Mouse (Mus musculus) midbrain, postnatal 0 days (tissue): ENCODE data around the gene Adipoq. TPM values are rescaled to one million over a fixed set of nuclear protein-coding genes. Genes with fewer than 3 reads are reported as not detected.
"Not testable (repeated sequence)": the region's sequence is repeated elsewhere in the genome, so short reads cannot be mapped to it uniquely, and the experiment has no call there.

ENCODE experiments used
- ATAC-seq: fragments of 200-750 bp; cut with Nextera tagmentation; 2 replicates; pipeline ENCODE4 v1.8.0; 2017; ENCODE audit warnings: moderate number of reproducible peaks, mild to moderate bottlenecking, moderate TSS enrichment, moderate library complexity; ENCODE audit not compliant: low FRiP score
- DNase-seq: peaks from one replicate; pipeline ENCODE4 v3.0.0-alpha.2; 2015; ENCODE audit warnings: low spot score
- H3K27ac ChIP-seq: fragments of 300-500 bp; sonication (generic); 2 replicates; pipeline ENCODE4 v1.5.1; 2014; ENCODE audit warnings: low read depth, mild to moderate bottlenecking, low read length, mixed read lengths
- H3K27me3 ChIP-seq: fragments of 300-500 bp; sonication (generic); 2 replicates; pipeline ENCODE4 v1.6.1; 2014; ENCODE audit warnings: low read length, control low read depth, mixed read lengths; ENCODE audit not compliant: insufficient read depth
- H3K36me3 ChIP-seq: fragments of 300-500 bp; sonication (generic); 2 replicates; pipeline ENCODE4 v1.6.1; 2014; ENCODE audit warnings: low read length, control low read depth, mixed read lengths; ENCODE audit not compliant: insufficient read depth
- H3K4me1 ChIP-seq: fragments of 300-500 bp; sonication (generic); 2 replicates; pipeline ENCODE4 v1.6.1; 2014; ENCODE audit warnings: mild to moderate bottlenecking, control low read depth, antibody characterized with exemption, low read length, mixed read lengths; ENCODE audit not compliant: insufficient read depth
- H3K4me2 ChIP-seq: fragments of 300-500 bp; sonication (generic); 2 replicates; pipeline ENCODE4 v1.6.1; 2014; ENCODE audit warnings: low read depth, mild to moderate bottlenecking, low read length, mixed read lengths; ENCODE audit not compliant: poor library complexity, severe bottlenecking
- H3K4me3 ChIP-seq: fragments of 300-500 bp; sonication (generic); 2 replicates; pipeline ENCODE4 v1.5.1; 2014; ENCODE audit warnings: low read depth, mild to moderate bottlenecking, low read length, moderate library complexity
- H3K9ac ChIP-seq: fragments of 300-500 bp; sonication (generic); replicated peaks from 2 replicates; pipeline ENCODE4 v1.6.1; 2014; ENCODE audit warnings: mild to moderate bottlenecking, low read length, moderate library complexity, mixed read lengths; ENCODE audit not compliant: poor library complexity, severe bottlenecking
- H3K9me3 ChIP-seq: fragments of 300-500 bp; sonication (generic); 2 replicates; pipeline ENCODE4 v1.6.1; 2016; ENCODE audit warnings: low read length, control low read depth
- CTCF ChIP-seq: IDR thresholded peaks from 2 replicates; pipeline ENCODE4 v1.5.1; 2016; ENCODE audit warnings: antibody characterized with exemption, mild to moderate bottlenecking
- WGBS: fragments of 180-500 bp; shearing (Covaris S2); extraction: QIAGEN DNeasy Blood & Tissue Kit; methylation state at CpG from one replicate; pipeline ENCODE4 v1.1.7; 2014; 5-methylcytosine and 5-hydroxymethylcytosine counted together
- polyA plus RNA-seq: library from polyadenylated mRNA; unstranded; fragments of >200 nt; fragmentation: Nextera tagmentation; extraction: Ambion mirVana; gene quantifications from 2 replicates; pipeline ENCODE4 v1.2.1, GENCODE M21; 2015
- total RNA-seq: library from RNA; depleted of rRNA; stranded (reverse); fragments of >200 nt; gene quantifications from 2 replicates; pipeline ENCODE4 v1.2.3, GENCODE M21; 2014

Adipoq gene
- total and polyA plus RNA-seq, 2 experiments from 2014 or later: not detected

DNA sequence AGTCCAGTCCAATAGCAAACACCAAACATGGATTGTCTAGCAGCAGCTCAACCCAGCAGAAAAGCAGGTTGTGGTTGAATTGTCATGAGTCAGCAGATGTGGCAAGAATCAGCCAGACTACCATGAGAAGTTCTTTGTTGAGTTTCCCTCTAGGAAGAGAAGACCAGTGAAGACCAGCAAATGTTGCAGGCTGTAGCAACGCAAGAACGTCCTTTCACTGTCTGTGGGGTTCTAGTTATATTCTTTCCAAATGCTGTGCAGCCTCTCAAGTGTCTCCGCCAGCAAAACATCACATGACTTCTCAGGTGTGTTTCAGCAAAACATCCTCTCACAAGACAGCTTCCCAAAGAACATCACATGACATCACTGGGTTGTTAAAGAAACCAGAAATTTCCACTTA lies 24.5 kb downstream of the Adipoq start:
- no peak for ATAC-seq
- 96% methylated on average over 3 of the region's 3 CpGs for WGBS

DNA sequence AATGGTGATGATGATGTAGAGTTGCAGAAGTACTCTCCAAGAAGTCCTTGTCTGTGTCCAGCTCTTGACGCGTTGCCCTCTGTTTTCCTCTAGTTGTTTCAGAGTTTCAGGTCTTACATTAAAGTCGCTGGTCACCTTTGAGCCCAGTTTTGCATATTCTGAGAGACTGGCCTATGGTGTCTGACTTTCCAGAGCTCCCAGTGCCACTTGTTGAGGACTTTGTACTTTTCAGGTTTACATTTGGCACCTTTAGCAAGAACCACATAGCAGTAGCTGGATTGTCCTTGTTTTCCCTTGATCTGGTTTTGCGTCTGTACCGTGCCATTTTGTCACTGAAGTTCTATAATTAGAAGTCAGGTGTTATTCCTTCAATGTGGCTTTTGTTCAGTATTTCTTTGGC lies 27.6 kb downstream of the Adipoq start:
- Histone ChIP-seq H3K27me3 (no peaks in the 10 kb centered on the region), H3K4me1 (no peaks in the 10 kb centered on the region), H3K9ac (no peak overlapping the region), H3K36me3 (no peaks in the 10 kb centered on the region), H3K27ac (no peak overlapping the region), H3K4me3 (no peak overlapping the region), H3K9me3 (no peaks in the 10 kb centered on the region), H3K4me2 (no peak overlapping the region)
- TF ChIP-seq CTCF: no peak
- ATAC-seq (no peak), DNase-seq (no peak)
- WGBS: 98% methylated on average over 5 of the region's 5 CpGs

More for the DNA sequence above, 24.5 kb downstream of the Adipoq start:
- no peak for DNase-seq
- no peak overlapping the region for H3K27ac ChIP-seq
- H3K4me2 ChIP-seq: no peak overlapping the region
- no peak for TF ChIP-seq CTCF
- no peaks in the 10 kb centered on the region for H3K4me1 ChIP-seq
- no peak overlapping the region for H3K9ac ChIP-seq
- no peak overlapping the region for H3K4me3 ChIP-seq
- H3K36me3 ChIP-seq: no peaks in the 10 kb centered on the region
- H3K9me3 ChIP-seq: no peaks in the 10 kb centered on the region
- no peaks in the 10 kb centered on the region for H3K27me3 ChIP-seq

DNA sequence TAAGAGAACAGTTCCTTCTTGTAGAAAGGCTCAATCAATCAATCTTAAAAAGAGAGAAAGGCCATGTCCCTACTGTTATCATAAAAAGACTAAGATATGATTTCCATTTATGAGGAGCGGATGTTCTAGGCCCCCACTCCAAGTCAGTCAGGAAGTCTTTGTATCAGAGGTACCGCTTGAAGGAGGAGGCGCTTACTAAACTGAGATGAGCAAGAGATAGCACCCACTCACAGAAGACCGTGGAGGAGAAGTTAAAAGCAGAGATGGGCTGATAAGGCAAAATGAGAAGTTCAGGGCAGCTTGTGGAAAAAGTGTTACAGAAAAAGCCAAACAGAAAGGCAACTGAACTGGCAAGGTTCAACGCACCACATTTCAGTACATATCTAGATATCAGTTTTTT lies 28.5 kb downstream of the Adipoq start:
- Histone ChIP-seq H3K36me3 (no peaks in the 10 kb centered on the region), H3K4me2 (no peak overlapping the region), H3K27ac (no peak overlapping the region), H3K9ac (no peak overlapping the region), H3K4me1 (no peaks in the 10 kb centered on the region), H3K9me3 (no peaks in the 10 kb centered on the region), H3K4me3 (no peak overlapping the region), H3K27me3 (no peaks in the 10 kb centered on the region)
- no peak for TF ChIP-seq CTCF
- ATAC-seq (no peak), DNase-seq (no peak)
- WGBS: 91% methylated on average over 5 of the region's 5 CpGs

DNA sequence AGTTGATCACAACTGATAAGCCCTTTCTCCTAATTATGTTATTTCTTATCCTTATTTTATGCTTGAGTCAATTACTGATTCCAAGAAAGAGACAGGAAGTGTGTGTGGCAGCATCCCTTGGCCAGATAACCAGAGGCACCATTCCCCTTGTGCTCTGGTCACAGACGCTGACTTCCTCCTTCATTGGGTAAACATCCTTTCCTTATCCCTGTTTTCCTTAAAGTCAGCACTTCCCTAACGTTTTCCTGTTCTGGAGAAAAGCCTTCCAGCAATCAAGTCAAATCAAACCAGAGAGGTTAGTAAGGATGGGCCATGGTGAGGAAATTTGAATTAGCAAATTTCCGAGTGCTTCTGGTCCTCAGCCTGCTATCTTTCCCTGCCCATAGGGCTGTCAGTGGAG lies 29.6 kb downstream of the Adipoq start:
- Histone ChIP-seq H3K27me3 (no peaks in the 10 kb centered on the region), H3K4me2 (no peak overlapping the region), H3K9me3 (no peaks in the 10 kb centered on the region), H3K27ac (no peak overlapping the region), H3K9ac (no peak overlapping the region), H3K4me1 (no peaks in the 10 kb centered on the region), H3K4me3 (no peak overlapping the region), H3K36me3 (no peaks in the 10 kb centered on the region)
- 70% methylated on average over 3 of the region's 3 CpGs for WGBS
- ATAC-seq (no peak), DNase-seq (no peak)
- TF ChIP-seq CTCF: no peak

DNA sequence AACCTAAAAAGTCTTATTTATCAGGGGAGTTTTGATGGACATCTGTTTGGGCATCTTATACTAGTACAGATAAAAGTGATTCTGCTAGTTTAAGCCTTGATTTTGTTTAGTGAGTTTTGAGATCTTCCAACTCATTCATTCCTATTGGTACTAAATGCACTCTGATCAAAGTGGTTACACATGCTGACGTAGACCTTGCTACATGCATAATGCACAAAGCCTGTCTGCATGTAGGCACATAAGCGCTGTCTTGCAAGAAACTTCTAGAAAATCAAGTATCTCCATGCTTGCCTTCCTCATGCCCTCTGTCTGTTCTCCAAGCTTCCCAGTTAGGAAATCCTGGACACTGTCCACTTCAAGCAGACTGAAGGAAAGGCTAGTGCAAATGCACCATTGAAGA lies 31.5 kb downstream of the Adipoq start:
- WGBS: 95% methylated on average over 2 of the region's 2 CpGs
- no peak for DNase-seq
- Histone ChIP-seq H3K27me3 (no peaks in the 10 kb centered on the region), H3K36me3 (no peaks in the 10 kb centered on the region), H3K4me3 (no peak overlapping the region), H3K4me1 (no peaks in the 10 kb centered on the region), H3K9ac (no peak overlapping the region), H3K9me3 (no peaks in the 10 kb centered on the region), H3K4me2 (no peak overlapping the region), H3K27ac (no peak overlapping the region)
- TF ChIP-seq CTCF: no peak
- ATAC-seq: no peak

DNA sequence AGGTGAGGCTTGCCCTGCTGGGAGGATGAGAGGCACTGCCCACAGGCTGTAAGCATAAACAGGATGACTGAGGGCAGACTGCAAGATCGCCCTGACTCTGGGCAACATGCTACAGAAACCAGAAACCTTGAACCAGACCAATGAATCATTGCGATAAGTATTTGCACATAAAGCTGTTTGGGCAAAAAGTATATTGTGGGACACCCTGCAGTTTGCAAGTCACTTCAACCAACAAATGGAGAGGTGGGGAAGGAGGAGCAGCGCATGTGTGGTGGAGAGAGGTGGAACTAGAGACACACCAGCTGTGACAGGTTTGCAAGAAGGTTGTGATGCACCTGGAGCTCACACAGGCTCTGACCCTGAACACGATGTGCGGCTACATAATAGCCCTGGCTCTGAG lies 32.5 kb downstream of the Adipoq start:
- Histone ChIP-seq H3K36me3 (no peaks in the 10 kb centered on the region), H3K4me2 (no peak overlapping the region), H3K4me1 (no peaks in the 10 kb centered on the region), H3K27me3 (no peaks in the 10 kb centered on the region), H3K9me3 (no peaks in the 10 kb centered on the region), H3K4me3 (no peak overlapping the region), H3K9ac (no peak overlapping the region), H3K27ac (no peak overlapping the region)
- ATAC-seq (no peak), DNase-seq (no peak)
- TF ChIP-seq CTCF: no peak
- WGBS: 98% methylated on average over 5 of the region's 5 CpGs

DNA sequence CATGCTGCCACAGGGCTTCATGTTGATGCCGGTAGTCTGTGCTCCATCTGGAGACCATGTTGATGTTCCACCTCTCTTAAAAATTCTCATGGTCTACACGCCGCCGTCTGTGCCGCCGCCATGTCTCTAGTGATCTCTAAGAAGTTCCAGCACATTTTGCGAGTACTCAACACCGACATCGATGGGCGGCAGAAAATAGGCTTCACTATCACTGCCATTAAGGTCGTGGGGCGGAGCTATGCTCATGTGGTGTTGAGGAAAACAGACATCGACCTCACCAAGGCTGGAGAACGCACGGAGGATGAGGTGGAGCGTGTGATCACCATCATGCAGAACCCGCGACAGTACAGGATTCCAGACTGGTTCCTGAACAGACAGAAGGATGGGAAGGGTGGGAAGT lies 33.1 kb downstream of the Adipoq start:
- H3K36me3 ChIP-seq, DNase-seq, H3K27ac ChIP-seq, H3K4me2 ChIP-seq, H3K9me3 ChIP-seq, H3K4me1 ChIP-seq, ATAC-seq, H3K27me3 ChIP-seq, H3K9ac ChIP-seq, H3K4me3 ChIP-seq: not testable (repeated sequence)
- WGBS: 93% methylated on average over 18 of the region's 18 CpGs
